Mouse (Mus musculus) stomach, embryonic 14.5 days (tissue): Measurements from ENCODE around the gene Nav2. TPM values are rescaled to one million over a fixed set of nuclear protein-coding genes. Genes with fewer than 3 reads are reported as not detected.

Source experiments
- ATAC-seq: fragments of 200-750 bp; cut with Nextera tagmentation; 2 replicates; pipeline ENCODE4 v1.8.0; 2017; ENCODE audit warnings: low read depth, moderate TSS enrichment; ENCODE audit not compliant: insufficient number of reproducible peaks, insufficient read depth, low FRiP score
- H3K27ac ChIP-seq: fragments of 300-500 bp; sonication (generic); 2 replicates; pipeline ENCODE4 v1.5.1; 2014; ENCODE audit warnings: mild to moderate bottlenecking, low read length, moderate library complexity, mixed read lengths
- H3K27me3 ChIP-seq: fragments of 300-500 bp; sonication (generic); 2 replicates; pipeline ENCODE4 v1.6.1; 2014; ENCODE audit warnings: low read length, control low read depth, mixed read lengths; ENCODE audit not compliant: control insufficient read depth, insufficient read depth
- H3K36me3 ChIP-seq: fragments of 300-500 bp; sonication (generic); 2 replicates; pipeline ENCODE4 v1.6.1; 2014; ENCODE audit warnings: mild to moderate bottlenecking, control low read depth, low read length, moderate library complexity, mixed read lengths; ENCODE audit not compliant: control insufficient read depth, insufficient read depth
- H3K4me1 ChIP-seq: fragments of 300-500 bp; sonication (generic); 2 replicates; pipeline ENCODE4 v1.6.1; 2014; ENCODE audit warnings: low read length, control low read depth, mixed read lengths; ENCODE audit not compliant: control insufficient read depth, insufficient read depth
- H3K4me2 ChIP-seq: fragments of 300-500 bp; sonication (generic); replicated peaks from 2 replicates; pipeline ENCODE4 v1.6.1; 2014; ENCODE audit warnings: low read depth, low read length, control low read depth
- H3K4me3 ChIP-seq: fragments of 300-500 bp; sonication (generic); 2 replicates; pipeline ENCODE4 v1.5.1; 2014; ENCODE audit warnings: low read depth, low read length, control low read depth
- H3K9ac ChIP-seq: fragments of 300-500 bp; sonication (generic); replicated peaks from 2 replicates; pipeline ENCODE4 v1.6.1; 2014; ENCODE audit warnings: low read depth, mild to moderate bottlenecking, control low read depth, low read length, moderate library complexity, mixed read lengths
- H3K9me3 ChIP-seq: fragments of 300-500 bp; sonication (generic); 2 replicates; pipeline ENCODE4 v1.6.1; 2016; ENCODE audit warnings: low read depth, low read length, control low read depth; ENCODE audit not compliant: control insufficient read depth
- WGBS: fragments of 180-500 bp; shearing (Covaris S2); extraction: QIAGEN DNeasy Blood & Tissue Kit; methylation state at CpG from one replicate; pipeline ENCODE4 v1.1.7; 2014; 5-methylcytosine and 5-hydroxymethylcytosine counted together
- polyA plus RNA-seq: library from polyadenylated mRNA; unstranded; fragments of >200 nt; fragmentation: Nextera tagmentation; extraction: Ambion mirVana; gene quantifications from 2 replicates; pipeline ENCODE4 v1.2.1, GENCODE M21; 2014

Nav2 gene
- polyA plus RNA-seq, 1 experiment from 2014 or later: 41.1 TPM

- Histone ChIP-seq H3K27ac (peak overlapping the region; percentile 79; the same call in 1 of the 2 replicates), H3K4me3 (no peak overlapping the region), H3K27me3 (no peaks in the 10 kb centered on the region), H3K4me2 (no peak overlapping the region), H3K9ac (no peak overlapping the region), H3K36me3 (no peaks in the 10 kb centered on the region), H3K4me1 (peaks cover 21% of the 10 kb centered on the region), H3K9me3 (no peaks in the 10 kb centered on the region)
- WGBS: 87% methylated on average over 2 of the region's 2 CpGs
- ATAC-seq: no peak
Observed at GRCm38 (mm10) chr7:49341919-49342529, 433.5 kb downstream of the Nav2 start.

- Histone ChIP-seq H3K36me3 (no peaks in the 10 kb centered on the region), H3K4me1 (peaks cover 21% of the 10 kb centered on the region), H3K4me3 (no peak overlapping the region), H3K4me2 (peak overlapping the region; percentile 36), H3K27ac (peak overlapping the region; percentile 79; the same call in 1 of the 2 replicates), H3K9me3 (no peaks in the 10 kb centered on the region), H3K27me3 (no peaks in the 10 kb centered on the region), H3K9ac (no peak overlapping the region)
- WGBS: 16% methylated on average over 13 of the region's 13 CpGs
- ATAC-seq: no peak
Observed at GRCm38 (mm10) chr7:49342556-49343080, 434.1 kb downstream of the Nav2 start.

GRCm38 (mm10) chr7:49343081-49343600 lies 434.6 kb downstream of the Nav2 start:
- ATAC-seq: peak; percentile 76
- Histone ChIP-seq H3K27ac (peak overlapping the region; percentile 79; the same call in 1 of the 2 replicates), H3K4me2 (peak overlapping the region; percentile 36), H3K4me1 (peaks cover 21% of the 10 kb centered on the region), H3K4me3 (no peak overlapping the region), H3K9ac (no peak overlapping the region), H3K36me3 (no peaks in the 10 kb centered on the region), H3K27me3 (no peaks in the 10 kb centered on the region), H3K9me3 (no peaks in the 10 kb centered on the region)
- WGBS: 6% methylated on average over 16 of the region's 16 CpGs

- WGBS: 52% methylated on average over 4 of the region's 4 CpGs
Observed at GRCm38 (mm10) chr7:49343752-49344484, 435.4 kb downstream of the Nav2 start.

GRCm38 (mm10) chr7:49347338-49348272 lies 439.1 kb downstream of the Nav2 start:
- Histone ChIP-seq H3K4me1 (peaks cover 12% of the 10 kb centered on the region), H3K27ac (no peak overlapping the region), H3K4me3 (no peak overlapping the region), H3K27me3 (no peaks in the 10 kb centered on the region), H3K9me3 (no peaks in the 10 kb centered on the region), H3K36me3 (no peaks in the 10 kb centered on the region), H3K9ac (no peak overlapping the region), H3K4me2 (no peak overlapping the region)
- no peak for ATAC-seq
- 52% methylated on average over 16 of the region's 16 CpGs for WGBS

More at GRCm38 (mm10) chr7:49343752-49344484, 435.4 kb downstream of the Nav2 start:
- Histone ChIP-seq H3K4me2 (no peak overlapping the region), H3K9me3 (no peaks in the 10 kb centered on the region), H3K4me3 (no peak overlapping the region), H3K9ac (no peak overlapping the region), H3K27me3 (no peaks in the 10 kb centered on the region), H3K36me3 (no peaks in the 10 kb centered on the region), H3K4me1 (peaks cover 21% of the 10 kb centered on the region), H3K27ac (peak overlapping the region; percentile 79; the same call in 1 of the 2 replicates)
- no peak for ATAC-seq

DNA sequence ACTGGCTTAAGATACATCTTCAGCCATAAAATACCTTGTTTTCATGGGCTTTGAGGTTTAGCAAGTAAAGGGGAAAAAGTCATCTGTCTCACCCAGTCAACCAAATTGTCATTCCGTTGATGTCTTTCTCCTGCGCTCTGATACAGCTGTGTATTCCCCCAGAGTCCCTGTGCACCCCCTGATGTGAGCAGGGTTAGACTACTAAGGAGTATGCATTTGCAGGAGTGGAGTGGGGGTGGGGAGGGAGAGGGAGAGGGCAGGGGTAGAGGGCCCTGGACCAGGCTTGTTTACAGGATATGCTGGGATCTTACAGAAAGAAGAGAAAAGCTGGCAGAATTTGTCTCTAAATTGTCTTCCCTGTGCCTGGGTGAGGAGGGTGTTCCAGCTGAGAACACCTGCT lies 440.1 kb downstream of the Nav2 start:
- Histone ChIP-seq H3K36me3 (no peaks in the 10 kb centered on the region), H3K9me3 (no peaks in the 10 kb centered on the region), H3K4me1 (peaks cover 2% of the 10 kb centered on the region; the same call in 1 of the 2 replicates), H3K9ac (no peak overlapping the region), H3K4me2 (no peak overlapping the region), H3K27me3 (no peaks in the 10 kb centered on the region), H3K4me3 (no peak overlapping the region), H3K27ac (no peak overlapping the region)
- WGBS: 36% methylated on average over 2 of the region's 2 CpGs
- no peak for ATAC-seq

DNA sequence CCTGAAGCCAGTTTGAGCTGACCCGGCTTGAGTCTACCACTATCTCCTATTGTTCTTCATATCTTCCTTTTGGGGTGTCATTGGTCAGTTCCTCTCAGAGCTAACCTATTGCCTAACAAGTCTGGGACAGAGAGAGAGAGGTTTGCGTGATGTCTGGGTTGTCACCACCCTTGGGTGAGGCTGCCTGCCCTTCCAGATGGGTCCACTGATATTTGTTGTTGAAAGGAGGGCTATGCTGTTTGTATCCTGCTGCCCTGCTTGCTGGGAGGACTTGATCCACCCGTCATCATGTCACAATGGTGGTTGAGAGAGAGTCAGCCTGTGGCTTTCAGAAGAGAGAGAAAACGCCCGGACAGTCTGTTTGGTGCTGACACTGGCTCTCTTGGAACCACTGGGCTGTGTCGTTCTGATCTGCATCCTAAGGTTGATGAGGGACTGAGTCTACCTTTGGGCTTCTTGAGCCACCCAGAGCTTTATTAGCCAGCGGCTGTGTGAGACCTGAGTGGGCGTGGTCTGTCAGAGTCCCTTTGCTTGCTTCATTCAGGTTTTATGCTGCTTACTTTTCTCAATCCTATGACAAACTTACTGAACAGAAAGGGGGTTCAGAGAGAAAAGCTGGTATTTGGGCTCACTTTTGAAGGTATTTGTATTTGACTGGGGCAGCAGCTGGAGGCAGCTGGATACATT lies 441.9 kb downstream of the Nav2 start:
- ATAC-seq: no peak
- 72% methylated on average over 8 of the region's 8 CpGs for WGBS
- Histone ChIP-seq H3K9me3 (no peaks in the 10 kb centered on the region), H3K4me3 (no peak overlapping the region), H3K36me3 (no peaks in the 10 kb centered on the region), H3K27me3 (no peaks in the 10 kb centered on the region), H3K4me2 (no peak overlapping the region), H3K4me1 (no peaks in the 10 kb centered on the region), H3K27ac (no peak overlapping the region), H3K9ac (no peak overlapping the region)
